Mouse (Mus musculus): ENCODE measurements around the gene Ndufa6. TPM values are rescaled to one million over a fixed set of nuclear protein-coding genes. Genes with fewer than 3 reads are reported as not detected.
"Not testable (repeated sequence)": the region's sequence is repeated elsewhere in the genome, so short reads cannot be mapped to it uniquely, and the experiment has no call there.

The Ndufa6 gene
- 100 to 1,000 TPM; 191 to 196 TPM for total RNA-seq (2021)

- peak; percentile 96 to 98 for DNase-seq (ENCODE audit: low spot score in 2 of 2)
- intact Hi-C loops (cut with DNase I), result loop anchor here (1.0 to 10.0 kb wide), 3 partner anchors 22 to 790 kb away; partner anchors contain the start of gene Poldip3
Observed at GRCm38 (mm10) chr15:82354126-82354945, at the start of gene Ndufa6. TSS of gene Ndufa6 (minus strand) at chr15:82354322.

GRCm38 (mm10) chr15:82403606-82404005, 49.5 kb upstream of the Ndufa6 start:
- intact Hi-C loops (cut with DNase I), result no loop called here

GRCm38 (mm10) chr15:82402741-82403140, 48.6 kb upstream of the Ndufa6 start:
- no peak for DNase-seq (ENCODE audit: low spot score in 2 of 2)
- intact Hi-C loops (cut with DNase I), result no loop called here

More at GRCm38 (mm10) chr15:82403606-82404005, 49.5 kb upstream of the Ndufa6 start:
- no peak for DNase-seq (ENCODE audit: low spot score in 2 of 2)

- intact Hi-C loops (cut with DNase I), result no loop called here
- no peak for DNase-seq (ENCODE audit: low spot score in 2 of 2)
Observed at GRCm38 (mm10) chr15:82402106-82402505, 48.0 kb upstream of the Ndufa6 start.

- DNase-seq (ENCODE audit: low spot score in 2 of 2), result no peak
- intact Hi-C loops (cut with DNase I), result no loop called here
Observed at GRCm38 (mm10) chr15:82401516-82401915, 47.4 kb upstream of the Ndufa6 start.

GRCm38 (mm10) chr15:82395955-82396354, 41.8 kb upstream of the Ndufa6 start:
- intact Hi-C loops (cut with DNase I); DNase-seq (ENCODE audit: low spot score in 2 of 2): not testable (repeated sequence)

- DNase-seq (ENCODE audit: low spot score in 2 of 2); intact Hi-C loops (cut with DNase I): not testable (repeated sequence)
Observed at GRCm38 (mm10) chr15:82393922-82394321, 39.8 kb upstream of the Ndufa6 start, which contains the start of gene Cyp2d11. TSS of gene Cyp2d11 (minus strand) at chr15:82394022.

- intact Hi-C loops (cut with DNase I); DNase-seq (ENCODE audit: low spot score in 2 of 2): not testable (repeated sequence)
Observed at GRCm38 (mm10) chr15:82389916-82390315, 35.8 kb upstream of the Ndufa6 start.

GRCm38 (mm10) chr15:82385729-82386128, 31.6 kb upstream of the Ndufa6 start:
- intact Hi-C loops (cut with DNase I), result no loop called here
- no peak for DNase-seq (ENCODE audit: low spot score in 2 of 2)

GRCm38 (mm10) chr15:82382441-82382840, 28.3 kb upstream of the Ndufa6 start:
- DNase-seq (ENCODE audit: low spot score in 2 of 2), result no peak
- intact Hi-C loops (cut with DNase I), result no loop called here

GRCm38 (mm10) chr15:82380714-82381062, 26.6 kb upstream of the Ndufa6 start:
- intact Hi-C loops (cut with DNase I), result no loop called here

GRCm38 (mm10) chr15:82379871-82380713, 26.0 kb upstream of the Ndufa6 start, which contains the start of gene Cyp2d22:
TSS of gene Cyp2d22 (minus strand) at chr15:82380260.
- intact Hi-C loops (cut with DNase I), result no loop called here
- DNase-seq (ENCODE audit: low spot score in 2 of 2), result peak in 1 of 2 experiments; percentile 10

More at GRCm38 (mm10) chr15:82380714-82381062, 26.6 kb upstream of the Ndufa6 start:
- no peak for DNase-seq (ENCODE audit: low spot score in 2 of 2)

- no peak for DNase-seq (ENCODE audit: low spot score in 2 of 2)
- intact Hi-C loops (cut with DNase I), result no loop called here
Observed at GRCm38 (mm10) chr15:82379511-82379870, 25.4 kb upstream of the Ndufa6 start.

GRCm38 (mm10) chr15:82378261-82379180, 24.4 kb upstream of the Ndufa6 start:
- DNase-seq (ENCODE audit: low spot score in 2 of 2), result no peak
- intact Hi-C loops (cut with DNase I), result loop anchor here (1.0 kb wide), 1 partner anchor 39 kb away; no protein-coding TSS in a partner anchor

- DNase-seq (ENCODE audit: low spot score in 2 of 2), result no peak
- intact Hi-C loops (cut with DNase I), result loop anchor here (1.0 to 2.0 kb wide), 2 partner anchors 23 to 40 kb away; partner anchors contain the start of gene Ndufa6
Observed at GRCm38 (mm10) chr15:82377701-82378100, 23.6 kb upstream of the Ndufa6 start.

- intact Hi-C loops (cut with DNase I), result loop anchor here (2.0 kb wide), 1 partner anchor 22 kb away; the partner anchor contains the start of gene Ndufa6
Observed at GRCm38 (mm10) chr15:82376393-82377138, 22.4 kb upstream of the Ndufa6 start.

GRCm38 (mm10) chr15:82375855-82376254, 21.7 kb upstream of the Ndufa6 start:
- DNase-seq (ENCODE audit: low spot score in 2 of 2), result no peak
- intact Hi-C loops (cut with DNase I), result loop anchor here (2.0 kb wide), 1 partner anchor 21 kb away; the partner anchor contains the start of gene Ndufa6

More at GRCm38 (mm10) chr15:82376393-82377138, 22.4 kb upstream of the Ndufa6 start:
- DNase-seq (ENCODE audit: low spot score in 2 of 2), result peak; percentile 41 to 77

- no peak for DNase-seq (ENCODE audit: low spot score in 2 of 2)
- intact Hi-C loops (cut with DNase I), result no loop called here
Observed at GRCm38 (mm10) chr15:82374437-82374836, 20.3 kb upstream of the Ndufa6 start.

Measured in left cerebral cortex, postnatal 25 days (tissue).